Mouse (Mus musculus) MEL (cell line): Measurements from ENCODE around the gene Rgmb. TPM values are rescaled to one million over a fixed set of nuclear protein-coding genes. Genes with fewer than 3 reads are reported as not detected.

Source experiments
- DNase-seq: peaks from one replicate; pipeline ENCODE4 v3.0.0; 2011; ENCODE audit warnings: low read depth, low spot score
- H3K27ac ChIP-seq: 2 replicates; pipeline ENCODE4 v1.5.1; 2012; ENCODE audit warnings: low read depth, mild to moderate bottlenecking, control low read depth, low read length, moderate library complexity; ENCODE audit not compliant: control insufficient read depth
- H3K27me3 ChIP-seq, 2 experiments: fragments of 150-350 bp in 1 of 2; sonication (generic) in 1 of 2; 2 replicates each; pipeline ENCODE4 v1.6.1; 2012; ENCODE audit warnings: low read length in 2 of 2, mild to moderate bottlenecking in 2 of 2, improper control_type of control experiment in 1 of 2, moderate library complexity in 1 of 2; ENCODE audit not compliant: insufficient read depth in 2 of 2, control insufficient read depth in 1 of 2
- H3K36me3 ChIP-seq, 2 experiments: 2 replicates each; pipeline ENCODE4 v1.6.1; 2012 to 2014; ENCODE audit warnings: low read length in 2 of 2, improper control_type of control experiment in 1 of 2, inconsistent platforms in 1 of 2, mild to moderate bottlenecking in 1 of 2; ENCODE audit not compliant: insufficient read depth in 2 of 2, control insufficient read depth in 1 of 2
- H3K4me1 ChIP-seq, 2 experiments: fragments of 150-350 bp in 1 of 2; sonication (generic) in 1 of 2; 2 replicates each; pipeline ENCODE4 v1.6.1; 2012; ENCODE audit warnings: low read length in 2 of 2, improper control_type of control experiment in 1 of 2, mild to moderate bottlenecking in 1 of 2; ENCODE audit not compliant: insufficient read depth in 2 of 2, control insufficient read depth in 1 of 2
- H3K4me3 ChIP-seq, 2 experiments: fragments of 150-350 bp in 1 of 2; sonication (generic) in 1 of 2; 2 replicates each; pipeline ENCODE4 v1.5.1; 2012; ENCODE audit warnings: low read depth in 2 of 2, low read length in 2 of 2, mild to moderate bottlenecking in 2 of 2, moderate library complexity in 2 of 2, control low read depth in 1 of 2, improper control_type of control experiment in 1 of 2; ENCODE audit not compliant: control insufficient read depth in 1 of 2, insufficient read depth in 1 of 2
- H3K79me2 ChIP-seq: 2 replicates; pipeline ENCODE4 v1.6.1; 2012; ENCODE audit warnings: mild to moderate bottlenecking, low read length, moderate library complexity; ENCODE audit not compliant: control insufficient read depth, poor library complexity, insufficient read depth
- H3K9ac ChIP-seq: 2 replicates; pipeline ENCODE4 v1.6.1; 2012; ENCODE audit warnings: low read depth, mild to moderate bottlenecking, control low read depth, low read length, moderate library complexity; ENCODE audit not compliant: control insufficient read depth, poor library complexity, severe bottlenecking
- H3K9me3 ChIP-seq: fragments of 150-350 bp; sonication (generic); replicated peaks from 2 replicates; pipeline ENCODE4 v1.6.1; 2012; ENCODE audit warnings: mild to moderate bottlenecking, low read length, improper control_type of control experiment, moderate library complexity; ENCODE audit not compliant: insufficient read depth
- BHLHE40 ChIP-seq: IDR thresholded peaks from 2 replicates; pipeline ENCODE4 v1.6.1; 2012; ENCODE audit warnings: low read depth, mild to moderate bottlenecking, inconsistent platforms, low read length, improper control_type of control experiment, borderline replicate concordance
- CTCF ChIP-seq, 3 experiments: IDR thresholded peaks in 2 of 3; conservative IDR thresholded peaks in 1 of 3; 2 replicates each; pipeline ENCODE4 v1.5.1; 2011 to 2012; ENCODE audit warnings: low read length in 3 of 3, low read depth in 2 of 3, mild to moderate bottlenecking in 2 of 3, improper control_type of control experiment in 1 of 3, inconsistent platforms in 1 of 3, mixed read lengths in 1 of 3, moderate library complexity in 1 of 3; ENCODE audit not compliant: control insufficient read depth in 1 of 3, insufficient read depth in 1 of 3, poor library complexity in 1 of 3, severe bottlenecking in 1 of 3
- E2F4 ChIP-seq: IDR thresholded peaks from 2 replicates; pipeline ENCODE4 v1.6.1; 2011; ENCODE audit warnings: low read depth, low read length, improper control_type of control experiment, borderline replicate concordance
- ELF1 ChIP-seq: IDR thresholded peaks from 2 replicates; pipeline ENCODE4 v1.6.1; 2014; ENCODE audit warnings: low read depth, mild to moderate bottlenecking, inconsistent platforms, low read length, improper control_type of control experiment, moderate library complexity
- MAFK ChIP-seq: IDR thresholded peaks from 2 replicates; pipeline ENCODE4 v1.6.1; 2011; ENCODE audit warnings: low read depth, mild to moderate bottlenecking, low read length, improper control_type of control experiment, borderline replicate concordance
- MAZ ChIP-seq: IDR thresholded peaks from 2 replicates; pipeline ENCODE4 v1.6.1; 2012; ENCODE audit warnings: low read depth, mild to moderate bottlenecking, inconsistent platforms, low read length, improper control_type of control experiment
- MEF2A ChIP-seq: IDR thresholded peaks from 2 replicates; pipeline ENCODE4 v1.6.1; 2014; ENCODE audit warnings: low read depth, mild to moderate bottlenecking, inconsistent platforms, low read length, improper control_type of control experiment; ENCODE audit not compliant: poor library complexity, insufficient replicate concordance, severe bottlenecking; ENCODE audit errors: extremely low read depth
- MXI1 ChIP-seq: IDR thresholded peaks from 2 replicates; pipeline ENCODE4 v1.6.1; 2011; ENCODE audit warnings: mild to moderate bottlenecking, low read depth, low read length, improper control_type of control experiment
- MYC ChIP-seq: IDR thresholded peaks from 2 replicates; pipeline ENCODE4 v1.6.1; 2011; ENCODE audit warnings: low read depth, mild to moderate bottlenecking, low read length, improper control_type of control experiment, moderate library complexity
- NELFE ChIP-seq: IDR thresholded peaks from 2 replicates; pipeline ENCODE4 v1.6.1; 2011; ENCODE audit warnings: low read depth, low read length, improper control_type of control experiment
- POLR2AphosphoS2 ChIP-seq: IDR thresholded peaks from 2 replicates; pipeline ENCODE4 v1.6.1; 2011; ENCODE audit warnings: low read length, improper control_type of control experiment
- RCOR1 ChIP-seq: IDR thresholded peaks from 2 replicates; pipeline ENCODE4 v1.6.1; 2012; ENCODE audit warnings: low read depth, mild to moderate bottlenecking, inconsistent platforms, low read length, improper control_type of control experiment
- UBTF ChIP-seq: IDR thresholded peaks from 2 replicates; pipeline ENCODE4 v1.6.1; 2012; ENCODE audit warnings: low read depth, mild to moderate bottlenecking, inconsistent platforms, low read length, improper control_type of control experiment, moderate library complexity, borderline replicate concordance; ENCODE audit not compliant: insufficient read depth
- USF1 ChIP-seq: IDR thresholded peaks from 2 replicates; pipeline ENCODE4 v1.6.1; 2014; ENCODE audit warnings: low read depth, mild to moderate bottlenecking, inconsistent platforms, low read length, improper control_type of control experiment, moderate library complexity
- USF2 ChIP-seq, 2 experiments: IDR thresholded peaks; 2 replicates each; pipeline ENCODE4 v1.6.1; 2011 to 2012; ENCODE audit warnings: improper control_type of control experiment in 2 of 2, low read length in 2 of 2, borderline replicate concordance in 1 of 2, inconsistent platforms in 1 of 2, low read depth in 1 of 2, mild to moderate bottlenecking in 1 of 2; ENCODE audit not compliant: insufficient read depth in 1 of 2
- ZMIZ1 ChIP-seq: IDR thresholded peaks from 2 replicates; pipeline ENCODE4 v1.6.1; 2012; ENCODE audit warnings: low read depth, mild to moderate bottlenecking, inconsistent platforms, low read length, improper control_type of control experiment, moderate library complexity
- ZNF384 ChIP-seq: IDR thresholded peaks from 2 replicates; pipeline ENCODE4 v1.6.1; 2012; ENCODE audit warnings: low read depth, mild to moderate bottlenecking, inconsistent platforms, low read length, improper control_type of control experiment
- polyA plus RNA-seq, 2 experiments: library from polyadenylated mRNA; stranded (reverse) in 1 of 2; unstranded in 1 of 2; fragments of >175 nt in 1 of 2; fragments of >200 nt in 1 of 2; gene quantifications; 2 replicates each; pipeline versions ENCODE4 v1.2.1 to v1.2.4; 2012; ENCODE audit warnings: low replicate concordance in 2 of 2, low read depth in 1 of 2; ENCODE audit not compliant: insufficient read length in 2 of 2, insufficient read depth in 1 of 2, missing spikeins in 1 of 2
- total RNA-seq: library from RNA; depleted of rRNA; stranded (reverse); fragments of 300-350 nt; gene quantifications from 2 replicates; pipeline ENCODE4 v1.2.3, GENCODE M21; 2012

The Rgmb gene
- total and polyA plus RNA-seq, 3 experiments: not detected

GRCm38 (mm10) chr17:15809949-15810348 is 20.9 kb downstream of the Rgmb start:
- H3K36me3 ChIP-seq: no peaks in the 10 kb centered on the region
- no peaks in the 10 kb centered on the region for H3K79me2 ChIP-seq
- no peak overlapping the region for H3K4me3 ChIP-seq
- no peak overlapping the region for H3K9ac ChIP-seq
- DNase-seq: no peak
- H3K9me3 ChIP-seq: no peaks in the 10 kb centered on the region
- H3K27ac ChIP-seq: no peak overlapping the region
- H3K27me3 ChIP-seq: no peaks in the 10 kb centered on the region
- TF ChIP-seq POLR2AphosphoS2 (no peak), MAZ (no peak), ELF1 (no peak), USF2 (IDR thresholded peaks at IDR 0.05; ENCODE audit: borderline replicate concordance in 1 of 2, insufficient read depth in 1 of 2, low read depth in 1 of 2, low read length in 2 of 2) (no peak), NELFE (no peak), CTCF (IDR thresholded peaks at IDR 0.05 in 2 of 3, conservative IDR thresholded peaks at IDR 0.05 in 1 of 3; ENCODE audit: control insufficient read depth in 1 of 3, insufficient read depth in 1 of 3, low read depth in 2 of 3, low read length in 3 of 3, poor library complexity in 1 of 3, severe bottlenecking in 1 of 3) (no peak), MYC (no peak), ZMIZ1 (no peak), RCOR1 (no peak), E2F4 (no peak), MAFK (no peak), BHLHE40 (no peak)
- TF ChIP-seq, all 39 proteins: peak for 0
- no peaks in the 10 kb centered on the region for H3K4me1 ChIP-seq

- Histone ChIP-seq H3K36me3 (peaks cover 0 to 2% of the 10 kb centered on the region in 2 experiments; a peak in 2 of 4 replicates), H3K79me2 (no peaks in the 10 kb centered on the region), H3K27ac (no peak overlapping the region), H3K27me3 (no peaks in the 10 kb centered on the region), H3K9me3 (no peaks in the 10 kb centered on the region), H3K4me3 (no peak overlapping the region), H3K9ac (no peak overlapping the region), H3K4me1 (peaks cover 0 to 5% of the 10 kb centered on the region in 2 experiments; a peak in 1 of 4 replicates)
- DNase-seq: no peak
- no peak for TF ChIP-seq USF1
- no peak for TF ChIP-seq MXI1
- no peak for TF ChIP-seq UBTF
- no peak for TF ChIP-seq E2F4
- 0 out of 2 replicates have a peak, but pooled peaks have one; percentile 24 for TF ChIP-seq ZNF384
- no peak for TF ChIP-seq MEF2A
- no peak for TF ChIP-seq ZMIZ1
Measured at GRCm38 (mm10) chr17:15808468-15809374, 22.1 kb downstream of the Rgmb start.
